Mouse (Mus musculus): ENCODE results near the gene Prepl. TPM values are rescaled to one million over a fixed set of nuclear protein-coding genes. Genes with fewer than 3 reads are reported as not detected.

The Prepl gene
- polyA plus RNA-seq, 1 experiment: 39.2 TPM

DNA sequence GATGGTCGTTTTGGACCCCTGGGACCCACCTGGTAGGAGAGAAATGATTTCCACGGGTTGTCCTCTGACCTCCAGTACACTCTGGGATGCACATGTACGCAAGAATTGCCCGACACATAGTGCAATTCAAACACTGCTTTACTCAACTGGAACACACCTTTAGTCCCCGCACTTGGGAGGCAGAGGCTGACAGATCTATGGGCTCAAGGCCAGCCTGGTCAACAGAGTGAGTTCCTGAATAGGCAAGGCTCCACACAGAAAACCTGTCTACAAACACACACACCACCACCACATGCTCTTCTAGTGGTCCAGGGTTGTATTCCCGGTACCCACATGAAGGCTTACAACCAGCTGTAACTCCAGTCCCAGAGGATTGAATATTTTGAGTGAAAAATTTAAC lies 64.9 kb downstream of the Prepl start:
- Histone ChIP-seq H3K79me2 (ENCODE audit: control insufficient read depth, insufficient read depth) (no peaks in the 10 kb centered on the region), H3K4me3 (no peak overlapping the region), H3K27me3 (ENCODE audit: control insufficient read depth, insufficient read depth, insufficient read length) (no peaks in the 10 kb centered on the region), H3K4me2 (ENCODE audit: low read depth) (no peak overlapping the region), H3K36me3 (ENCODE audit: control insufficient read depth, insufficient read depth) (no peaks in the 10 kb centered on the region), H3ac (ENCODE audit: control insufficient read depth, insufficient read length) (no peak overlapping the region)
- TF ChIP-seq REST (IDR thresholded peaks at IDR 0.05; ENCODE audit: insufficient read depth, insufficient read length): no peak
- peak; percentile 12 for TF ChIP-seq POLR2AphosphoS2 (IDR thresholded peaks at IDR 0.05; ENCODE audit: insufficient read length, low read depth)
- no peak for TF ChIP-seq POLR2A (IDR thresholded peaks at IDR 0.05; ENCODE audit: insufficient read length, low read depth)

- H3ac ChIP-seq (ENCODE audit: control insufficient read depth, insufficient read length): no peak overlapping the region
- no peaks in the 10 kb centered on the region for H3K27me3 ChIP-seq (ENCODE audit: control insufficient read depth, insufficient read depth, insufficient read length)
- H3K36me3 ChIP-seq (ENCODE audit: control insufficient read depth, insufficient read depth): no peaks in the 10 kb centered on the region
- TF ChIP-seq SRF (IDR thresholded peaks at IDR 0.05; ENCODE audit: control insufficient read depth, insufficient read length, low read depth) (no peak), MYOD1 (IDR thresholded peaks at IDR 0.05; ENCODE audit: control insufficient read depth in 1 of 3, insufficient read length in 2 of 3, low read depth in 2 of 3) (no peak), TCF12 (IDR thresholded peaks at IDR 0.05; ENCODE audit: insufficient read depth, poor library complexity, severe bottlenecking) (no peak), POLR2AphosphoS2 (IDR thresholded peaks at IDR 0.05; ENCODE audit: insufficient read length, low read depth) (no peak), MAX (IDR thresholded peaks at IDR 0.05; ENCODE audit: low read depth) (no peak), TCF3 (IDR thresholded peaks at IDR 0.05; ENCODE audit: insufficient read length, low read depth) (no peak), MYOG (IDR thresholded peaks at IDR 0.05; ENCODE audit: control insufficient read depth in 1 of 3, insufficient read depth in 1 of 3, insufficient read length in 2 of 3, low read depth in 2 of 3) (no peak), CEBPB (IDR thresholded peaks at IDR 0.05; ENCODE audit: insufficient read depth, poor library complexity, severe bottlenecking) (no peak), POLR2A (IDR thresholded peaks at IDR 0.05; ENCODE audit: insufficient read length, low read depth) (no peak), E2F4 (IDR thresholded peaks at IDR 0.05; ENCODE audit: insufficient read depth) (no peak), USF1 (IDR thresholded peaks at IDR 0.05; ENCODE audit: low read depth) (no peak), REST (IDR thresholded peaks at IDR 0.05; ENCODE audit: insufficient read depth, insufficient read length) (no peak)
- H3K4me3 ChIP-seq: no peak overlapping the region
- H3K79me2 ChIP-seq (ENCODE audit: control insufficient read depth, insufficient read depth): no peaks in the 10 kb centered on the region
- no peak overlapping the region for H3K4me2 ChIP-seq (ENCODE audit: low read depth)
These were observed 65.8 kb downstream of the Prepl start for GRCm38 (mm10) chr17:85024237-85024636.

DNA sequence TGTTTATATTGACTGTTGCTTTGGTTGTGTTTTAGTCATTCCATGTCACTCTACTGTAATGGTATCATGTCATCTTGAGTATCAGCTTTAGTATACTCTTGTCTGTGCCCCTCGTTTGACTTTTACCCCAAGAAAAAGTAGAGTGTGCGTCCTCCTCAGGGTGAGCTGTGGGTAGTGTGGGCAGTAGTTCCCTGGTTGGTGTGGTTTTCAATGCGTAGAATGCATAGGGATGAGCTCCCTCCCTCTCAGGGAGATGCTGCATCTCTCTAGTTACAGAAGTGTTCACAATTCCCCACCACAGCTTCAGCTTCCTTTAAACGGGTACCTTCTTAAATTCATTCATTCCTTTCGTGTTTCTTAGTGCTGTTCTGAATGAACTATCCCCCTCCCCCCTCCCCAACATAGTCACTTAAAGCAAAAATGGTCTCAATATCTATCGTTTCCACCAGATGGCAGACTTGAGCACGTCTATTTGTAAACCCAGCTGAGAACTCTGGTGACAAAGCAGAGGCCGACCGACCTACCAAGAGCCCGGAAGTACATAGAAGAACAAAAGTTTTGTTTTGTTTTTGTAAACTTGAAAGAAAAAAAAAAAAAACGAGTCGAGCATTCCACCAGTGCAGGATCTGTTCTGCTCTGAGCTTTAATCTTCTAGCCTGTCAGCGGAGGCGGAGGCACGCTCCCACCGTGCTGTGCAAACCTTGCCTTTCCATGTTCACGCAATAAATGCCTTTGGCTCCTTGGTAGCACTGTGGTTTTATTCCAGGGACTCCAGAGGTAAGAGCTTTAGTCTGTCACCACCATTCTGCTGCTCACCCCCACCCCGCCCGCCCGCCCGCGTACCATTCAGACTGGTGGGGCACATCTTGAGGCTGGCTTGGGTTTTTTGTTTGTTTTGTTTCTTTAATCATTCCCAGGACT lies 66.5 kb downstream of the Prepl start:
- no peak overlapping the region for H3K4me3 ChIP-seq
- H3K27me3 ChIP-seq (ENCODE audit: control insufficient read depth, insufficient read depth, insufficient read length): no peaks in the 10 kb centered on the region
- no peak for TF ChIP-seq TCF12 (IDR thresholded peaks at IDR 0.05; ENCODE audit: insufficient read depth, poor library complexity, severe bottlenecking)
- no peak for TF ChIP-seq CEBPB (IDR thresholded peaks at IDR 0.05; ENCODE audit: insufficient read depth, poor library complexity, severe bottlenecking)
- TF ChIP-seq POLR2A (IDR thresholded peaks at IDR 0.05; ENCODE audit: insufficient read length, low read depth): no peak
- TF ChIP-seq MYOG (IDR thresholded peaks at IDR 0.05; ENCODE audit: control insufficient read depth in 1 of 3, insufficient read depth in 1 of 3, insufficient read length in 2 of 3, low read depth in 2 of 3): no peak
- TF ChIP-seq REST (IDR thresholded peaks at IDR 0.05; ENCODE audit: insufficient read depth, insufficient read length): no peak
- no peak for TF ChIP-seq MYOD1 (IDR thresholded peaks at IDR 0.05; ENCODE audit: control insufficient read depth in 1 of 3, insufficient read length in 2 of 3, low read depth in 2 of 3)
- no peak for TF ChIP-seq SRF (IDR thresholded peaks at IDR 0.05; ENCODE audit: control insufficient read depth, insufficient read length, low read depth)
- no peak overlapping the region for H3ac ChIP-seq (ENCODE audit: control insufficient read depth, insufficient read length)
- H3K79me2 ChIP-seq (ENCODE audit: control insufficient read depth, insufficient read depth): no peaks in the 10 kb centered on the region
- no peak overlapping the region for H3K4me2 ChIP-seq (ENCODE audit: low read depth)
- no peaks in the 10 kb centered on the region for H3K36me3 ChIP-seq (ENCODE audit: control insufficient read depth, insufficient read depth)

DNA sequence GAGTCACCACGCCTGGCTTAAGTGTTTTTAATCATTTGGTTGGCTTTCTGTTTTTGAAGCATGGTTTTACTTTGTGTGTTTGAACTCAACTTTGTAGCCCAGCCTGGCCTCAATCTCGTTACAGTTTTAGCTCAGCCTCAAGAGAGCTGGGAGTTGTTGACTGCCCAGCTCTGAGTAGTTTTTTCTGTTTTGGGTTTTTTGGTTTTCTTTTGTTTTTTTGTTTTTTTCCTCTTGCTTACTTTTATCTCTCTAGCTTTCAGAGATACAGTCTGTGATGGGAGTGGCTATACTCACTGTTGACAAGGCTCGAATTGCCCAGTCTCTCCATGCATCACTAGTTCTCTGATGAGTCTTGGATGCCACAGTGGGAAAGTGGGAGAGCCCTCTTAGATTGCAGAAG lies 69.7 kb downstream of the Prepl start:
- H3K36me3 ChIP-seq (ENCODE audit: control insufficient read depth, insufficient read depth): no peaks in the 10 kb centered on the region
- no peaks in the 10 kb centered on the region for H3K27me3 ChIP-seq (ENCODE audit: control insufficient read depth, insufficient read depth, insufficient read length)
- no peak for TF ChIP-seq REST (IDR thresholded peaks at IDR 0.05; ENCODE audit: insufficient read depth, insufficient read length)
- TF ChIP-seq POLR2A (IDR thresholded peaks at IDR 0.05; ENCODE audit: insufficient read length, low read depth): no peak
- TF ChIP-seq CEBPB (IDR thresholded peaks at IDR 0.05; ENCODE audit: insufficient read depth, poor library complexity, severe bottlenecking): no peak
- TF ChIP-seq TCF12 (IDR thresholded peaks at IDR 0.05; ENCODE audit: insufficient read depth, poor library complexity, severe bottlenecking): no peak
- TF ChIP-seq USF1 (IDR thresholded peaks at IDR 0.05; ENCODE audit: low read depth): no peak
- no peak for TF ChIP-seq SRF (IDR thresholded peaks at IDR 0.05; ENCODE audit: control insufficient read depth, insufficient read length, low read depth)
- no peak for TF ChIP-seq MAX (IDR thresholded peaks at IDR 0.05; ENCODE audit: low read depth)
- no peak for TF ChIP-seq MYOD1 (IDR thresholded peaks at IDR 0.05; ENCODE audit: control insufficient read depth in 1 of 3, insufficient read length in 2 of 3, low read depth in 2 of 3)
- TF ChIP-seq TCF3 (IDR thresholded peaks at IDR 0.05; ENCODE audit: insufficient read length, low read depth): no peak
- TF ChIP-seq POLR2AphosphoS2 (IDR thresholded peaks at IDR 0.05; ENCODE audit: insufficient read length, low read depth): no peak
- no peak overlapping the region for H3ac ChIP-seq (ENCODE audit: control insufficient read depth, insufficient read length)
- H3K4me2 ChIP-seq (ENCODE audit: low read depth): no peak overlapping the region
- H3K4me3 ChIP-seq: no peak overlapping the region
- H3K79me2 ChIP-seq (ENCODE audit: control insufficient read depth, insufficient read depth): no peaks in the 10 kb centered on the region

GRCm38 (mm10) chr17:85018794-85019193 lies 71.2 kb downstream of the Prepl start:
- H3K79me2 ChIP-seq (ENCODE audit: control insufficient read depth, insufficient read depth): no peaks in the 10 kb centered on the region
- TF ChIP-seq POLR2A (IDR thresholded peaks at IDR 0.05; ENCODE audit: insufficient read length, low read depth): no peak
- TF ChIP-seq TCF3 (IDR thresholded peaks at IDR 0.05; ENCODE audit: insufficient read length, low read depth): no peak
- no peak for TF ChIP-seq MAX (IDR thresholded peaks at IDR 0.05; ENCODE audit: low read depth)
- TF ChIP-seq MYOG (IDR thresholded peaks at IDR 0.05; ENCODE audit: control insufficient read depth in 1 of 3, insufficient read depth in 1 of 3, insufficient read length in 2 of 3, low read depth in 2 of 3): no peak
- no peak for TF ChIP-seq TCF12 (IDR thresholded peaks at IDR 0.05; ENCODE audit: insufficient read depth, poor library complexity, severe bottlenecking)
- no peak for TF ChIP-seq USF1 (IDR thresholded peaks at IDR 0.05; ENCODE audit: low read depth)
- TF ChIP-seq E2F4 (IDR thresholded peaks at IDR 0.05; ENCODE audit: insufficient read depth): no peak
- no peak for TF ChIP-seq SRF (IDR thresholded peaks at IDR 0.05; ENCODE audit: control insufficient read depth, insufficient read length, low read depth)
- no peak for TF ChIP-seq REST (IDR thresholded peaks at IDR 0.05; ENCODE audit: insufficient read depth, insufficient read length)
- TF ChIP-seq MYOD1 (IDR thresholded peaks at IDR 0.05; ENCODE audit: control insufficient read depth in 1 of 3, insufficient read length in 2 of 3, low read depth in 2 of 3): no peak
- no peak for TF ChIP-seq CEBPB (IDR thresholded peaks at IDR 0.05; ENCODE audit: insufficient read depth, poor library complexity, severe bottlenecking)
- TF ChIP-seq POLR2AphosphoS2 (IDR thresholded peaks at IDR 0.05; ENCODE audit: insufficient read length, low read depth): no peak
- no peak overlapping the region for H3K4me3 ChIP-seq

More at GRCm38 (mm10) chr17:85018794-85019193, 71.2 kb downstream of the Prepl start:
- Histone ChIP-seq H3K36me3 (ENCODE audit: control insufficient read depth, insufficient read depth) (no peaks in the 10 kb centered on the region), H3K27me3 (ENCODE audit: control insufficient read depth, insufficient read depth, insufficient read length) (no peaks in the 10 kb centered on the region), H3ac (ENCODE audit: control insufficient read depth, insufficient read length) (no peak overlapping the region), H3K4me2 (ENCODE audit: low read depth) (no peak overlapping the region)
